Mouse (Mus musculus) liver, embryonic 16.5 days (tissue): ENCODE results near the gene Spata17. TPM values are rescaled to one million over a fixed set of nuclear protein-coding genes. Genes with fewer than 3 reads are reported as not detected.

ENCODE experiments used
- ATAC-seq: fragments of 200-750 bp; cut with Nextera tagmentation; 2 replicates; pipeline ENCODE4 v1.8.0; 2017; ENCODE audit warnings: low read depth, mild to moderate bottlenecking, moderate number of reproducible peaks, moderate library complexity
- H3K27ac ChIP-seq: fragments of 300-500 bp; sonication (generic); 2 replicates; pipeline ENCODE4 v1.5.1; 2014; ENCODE audit warnings: mild to moderate bottlenecking, low read length
- H3K27me3 ChIP-seq: fragments of 300-500 bp; sonication (generic); 2 replicates; pipeline ENCODE4 v1.6.1; 2014; ENCODE audit warnings: low read depth, low read length, mixed read lengths; ENCODE audit not compliant: control insufficient read depth, insufficient read depth
- H3K36me3 ChIP-seq: fragments of 300-500 bp; sonication (generic); 2 replicates; pipeline ENCODE4 v1.6.1; 2014; ENCODE audit warnings: mild to moderate bottlenecking; ENCODE audit not compliant: control insufficient read depth, insufficient read depth
- H3K4me1 ChIP-seq: fragments of 300-500 bp; sonication (generic); 2 replicates; pipeline ENCODE4 v1.6.1; 2014; ENCODE audit warnings: low read depth, low read length, mixed read lengths; ENCODE audit not compliant: control insufficient read depth
- H3K4me2 ChIP-seq: fragments of 300-500 bp; sonication (generic); 2 replicates; pipeline ENCODE4 v1.6.1; 2014; ENCODE audit warnings: low read depth, low read length, mixed read lengths
- H3K4me3 ChIP-seq: fragments of 300-500 bp; sonication (generic); 2 replicates; pipeline ENCODE4 v1.5.1; 2014; ENCODE audit warnings: low read depth, mild to moderate bottlenecking, low read length
- H3K9ac ChIP-seq: fragments of 300-500 bp; sonication (generic); 2 replicates; pipeline ENCODE4 v1.6.1; 2014; ENCODE audit warnings: low read depth, low read length
- H3K9me3 ChIP-seq: fragments of 300-500 bp; sonication (generic); replicated peaks from 2 replicates; pipeline ENCODE4 v1.6.1; 2016; ENCODE audit warnings: low read length; ENCODE audit not compliant: control insufficient read depth
- WGBS: fragments of 180-500 bp; shearing (Covaris S2); extraction: QIAGEN DNeasy Blood & Tissue Kit; methylation state at CpG from one replicate; pipeline ENCODE4 v1.1.7; 2014; ENCODE audit not compliant: insufficient replicate concordance; 5-methylcytosine and 5-hydroxymethylcytosine counted together
- polyA plus RNA-seq: library from polyadenylated mRNA; unstranded; fragments of >200 nt; fragmentation: Nextera tagmentation; extraction: Ambion mirVana; gene quantifications from 2 replicates; pipeline ENCODE4 v1.2.1, GENCODE M21; 2015

The Spata17 gene
- polyA plus RNA-seq, 1 experiment from 2014 or later, result 0.24 TPM

DNA sequence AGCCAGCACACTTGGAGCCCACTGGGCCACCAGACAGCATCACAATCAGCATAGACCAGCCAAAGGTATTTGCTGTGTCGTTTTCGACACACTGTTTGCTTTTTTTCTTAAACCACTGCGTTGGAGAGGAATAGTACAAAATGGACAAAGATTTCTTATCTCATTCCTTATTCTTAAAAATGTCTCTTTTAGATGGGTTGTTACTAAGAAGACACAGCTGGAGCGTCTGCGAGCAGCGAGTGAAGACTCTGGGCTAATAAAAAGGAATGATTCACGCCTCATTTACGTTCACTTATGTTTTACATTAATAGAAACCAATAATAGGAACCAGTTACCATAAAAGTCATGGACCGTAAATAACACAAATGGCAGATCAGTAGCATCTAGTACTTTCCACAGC, 101.5 kb downstream of the Spata17 start:
- no peak overlapping the region for H3K27ac ChIP-seq
- ATAC-seq, result no peak
- no peaks in the 10 kb centered on the region for H3K9me3 ChIP-seq
- H3K4me2 ChIP-seq, result no peak overlapping the region
- no peak overlapping the region for H3K4me3 ChIP-seq
- 73% methylated on average over 9 of the region's 9 CpGs for WGBS
- no peaks in the 10 kb centered on the region for H3K36me3 ChIP-seq
- no peaks in the 10 kb centered on the region for H3K27me3 ChIP-seq
- H3K4me1 ChIP-seq, result no peaks in the 10 kb centered on the region
- no peak overlapping the region for H3K9ac ChIP-seq

GRCm38 (mm10) chr1:187102130-187102529, 113.1 kb downstream of the Spata17 start:
- Histone ChIP-seq H3K4me3 (no peak overlapping the region), H3K27me3 (no peaks in the 10 kb centered on the region), H3K9me3 (no peaks in the 10 kb centered on the region), H3K27ac (no peak overlapping the region), H3K4me2 (no peak overlapping the region), H3K4me1 (no peaks in the 10 kb centered on the region), H3K9ac (no peak overlapping the region), H3K36me3 (no peaks in the 10 kb centered on the region)
- no peak for ATAC-seq
- 86% methylated on average over 4 of the region's 4 CpGs for WGBS

- Histone ChIP-seq H3K36me3 (no peaks in the 10 kb centered on the region), H3K9ac (no peak overlapping the region), H3K9me3 (no peaks in the 10 kb centered on the region), H3K27me3 (no peaks in the 10 kb centered on the region), H3K4me2 (no peak overlapping the region), H3K27ac (no peak overlapping the region), H3K4me1 (no peaks in the 10 kb centered on the region), H3K4me3 (no peak overlapping the region)
- 60% methylated on average over 3 of the region's 3 CpGs for WGBS
- ATAC-seq, result no peak
Observed at GRCm38 (mm10) chr1:187101202-187101601, 114.1 kb downstream of the Spata17 start.

- Histone ChIP-seq H3K4me2 (no peak overlapping the region), H3K36me3 (no peaks in the 10 kb centered on the region), H3K27me3 (no peaks in the 10 kb centered on the region), H3K4me1 (no peaks in the 10 kb centered on the region), H3K9ac (no peak overlapping the region), H3K4me3 (no peak overlapping the region), H3K27ac (no peak overlapping the region), H3K9me3 (no peaks in the 10 kb centered on the region)
- 52% methylated on average over 3 of the region's 3 CpGs for WGBS
- no peak for ATAC-seq
Observed at GRCm38 (mm10) chr1:187100624-187101023, 114.6 kb downstream of the Spata17 start.

- Histone ChIP-seq H3K4me3 (no peak overlapping the region), H3K9me3 (no peaks in the 10 kb centered on the region), H3K9ac (no peak overlapping the region), H3K4me2 (no peak overlapping the region), H3K27me3 (no peaks in the 10 kb centered on the region), H3K27ac (no peak overlapping the region), H3K4me1 (no peaks in the 10 kb centered on the region), H3K36me3 (no peaks in the 10 kb centered on the region)
- ATAC-seq, result no peak
- WGBS, result 33% methylated on average over 6 of the region's 6 CpGs
Observed at GRCm38 (mm10) chr1:187098285-187098684, 117.0 kb downstream of the Spata17 start.

GRCm38 (mm10) chr1:187092546-187092945, 122.7 kb downstream of the Spata17 start:
- ATAC-seq, result no peak
- Histone ChIP-seq H3K27me3 (no peaks in the 10 kb centered on the region), H3K9me3 (no peaks in the 10 kb centered on the region), H3K4me2 (no peak overlapping the region), H3K4me1 (no peaks in the 10 kb centered on the region), H3K36me3 (no peaks in the 10 kb centered on the region), H3K9ac (no peak overlapping the region), H3K4me3 (no peak overlapping the region), H3K27ac (no peak overlapping the region)
- 78% methylated on average over 14 of the region's 14 CpGs for WGBS

DNA sequence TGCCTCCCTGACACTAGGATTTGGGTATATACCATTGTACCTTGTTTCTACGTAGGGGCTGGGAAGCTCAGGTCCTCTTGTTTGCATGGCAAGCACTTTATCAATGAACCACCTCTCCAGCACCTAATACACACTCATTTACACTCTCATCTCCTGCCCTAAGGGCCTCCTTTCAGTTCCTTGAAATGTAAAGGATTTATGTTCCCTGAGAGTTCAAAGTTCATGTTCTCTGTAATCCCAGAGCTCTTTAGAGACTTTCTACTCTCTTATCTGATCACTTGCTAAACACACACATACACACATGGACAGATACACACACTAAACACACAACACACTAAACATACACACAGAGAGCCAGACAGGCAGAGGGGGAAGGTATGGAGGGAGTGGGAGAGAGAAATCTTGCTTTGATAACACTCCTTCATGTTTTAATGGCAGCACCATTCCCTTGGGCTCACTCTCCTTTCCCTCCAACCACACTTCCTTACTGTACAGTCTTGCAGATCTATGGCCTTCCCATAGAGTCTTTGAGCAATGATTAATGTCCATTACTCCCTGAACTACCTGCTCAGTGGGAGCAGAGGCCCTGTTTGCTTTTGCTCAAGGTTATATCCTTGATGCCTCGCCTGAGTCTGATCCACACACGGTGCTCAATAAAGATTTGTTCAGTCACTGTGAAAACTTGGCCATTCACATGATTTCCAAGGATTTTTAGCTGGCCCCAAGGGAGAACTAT, 126.4 kb downstream of the Spata17 start:
- H3K9ac ChIP-seq, result no peak overlapping the region
- no peaks in the 10 kb centered on the region for H3K27me3 ChIP-seq
- H3K27ac ChIP-seq, result no peak overlapping the region
- no peak overlapping the region for H3K4me3 ChIP-seq
- H3K4me2 ChIP-seq, result no peak overlapping the region
- 38% methylated on average over 3 of the region's 3 CpGs for WGBS
- no peak for ATAC-seq
- H3K4me1 ChIP-seq, result no peaks in the 10 kb centered on the region
- no peaks in the 10 kb centered on the region for H3K9me3 ChIP-seq
- H3K36me3 ChIP-seq, result no peaks in the 10 kb centered on the region

DNA sequence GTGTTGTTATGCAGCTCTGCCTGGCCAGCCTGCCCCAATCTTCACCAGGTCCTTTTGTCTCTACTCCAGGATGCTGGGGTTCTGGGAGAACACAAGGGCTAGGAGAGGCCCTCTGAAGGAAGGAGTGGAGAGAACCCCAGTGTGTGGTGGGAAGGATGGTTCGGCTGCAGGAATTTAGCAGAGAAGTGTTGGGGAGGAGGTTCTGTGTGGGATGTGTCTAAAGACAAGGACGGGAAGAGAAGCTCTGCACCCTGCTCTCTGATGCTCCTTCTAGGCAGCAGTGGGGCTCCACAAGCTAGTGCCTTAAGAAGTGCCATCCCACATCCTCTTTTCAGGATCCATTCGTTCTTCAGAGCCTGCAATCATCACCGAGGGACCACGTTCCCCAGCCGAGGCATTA, 129.2 kb downstream of the Spata17 start:
- H3K36me3 ChIP-seq, result no peaks in the 10 kb centered on the region
- no peak overlapping the region for H3K9ac ChIP-seq
- no peaks in the 10 kb centered on the region for H3K4me1 ChIP-seq
- no peaks in the 10 kb centered on the region; the same call in 1 of the 2 replicates for H3K9me3 ChIP-seq
- no peak overlapping the region for H3K4me3 ChIP-seq
- no peak overlapping the region for H3K4me2 ChIP-seq
- H3K27me3 ChIP-seq, result no peaks in the 10 kb centered on the region
- H3K27ac ChIP-seq, result no peak overlapping the region
- ATAC-seq, result no peak
- 45% methylated on average over 6 of the region's 6 CpGs for WGBS

GRCm38 (mm10) chr1:187077352-187077751, 137.9 kb downstream of the Spata17 start:
- H3K9ac ChIP-seq, result no peak overlapping the region
- no peaks in the 10 kb centered on the region for H3K27me3 ChIP-seq
- no peak overlapping the region for H3K4me2 ChIP-seq
- no peak for ATAC-seq
- no peak overlapping the region for H3K4me3 ChIP-seq
- WGBS, result 65% methylated on average over 9 of the region's 9 CpGs
- H3K4me1 ChIP-seq, result no peaks in the 10 kb centered on the region
- H3K27ac ChIP-seq, result no peak overlapping the region
- no peaks in the 10 kb centered on the region for H3K36me3 ChIP-seq
- no peaks in the 10 kb centered on the region; the same call in 1 of the 2 replicates for H3K9me3 ChIP-seq
